Mouse (Mus musculus) B cell, adult 67 days (primary cell): ENCODE measurements around the gene Tymp. TPM values are rescaled to one million over a fixed set of nuclear protein-coding genes. Genes with fewer than 3 reads are reported as not detected.

Experiments used
- total RNA-seq, 2 experiments: library from RNA; stranded (reverse); gene quantifications; 4 replicates each; pipeline ENCODE4 v1.2.4; 2023

Tymp gene
- 1 to 10 TPM in 1 of 2 experiments, under 1 TPM in 1; 0.59 to 1.4 TPM for total RNA-seq

DNA sequence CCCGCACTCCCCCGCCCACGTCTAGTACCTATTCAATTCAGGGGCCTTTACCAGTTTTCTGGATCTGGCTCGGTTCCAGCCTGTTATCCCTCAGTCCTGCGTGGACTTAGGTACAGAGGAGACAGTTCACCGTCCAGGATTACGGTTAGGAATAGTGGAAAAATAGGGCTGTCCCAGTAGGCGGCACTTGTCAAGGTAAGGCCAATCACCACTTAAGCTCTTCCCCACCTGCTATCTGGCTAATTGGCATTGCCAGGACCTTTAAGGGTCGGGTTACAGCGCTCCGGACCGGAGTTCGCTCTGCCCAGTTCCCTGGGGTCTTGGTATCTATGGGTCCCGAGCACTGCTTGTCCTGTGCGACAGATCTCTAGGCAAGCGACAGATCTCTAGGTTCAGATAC lies at the start of gene Tymp:
TSS of gene Tymp (minus strand) at position 83 of the 400 bp plus-strand sequence.

DNA sequence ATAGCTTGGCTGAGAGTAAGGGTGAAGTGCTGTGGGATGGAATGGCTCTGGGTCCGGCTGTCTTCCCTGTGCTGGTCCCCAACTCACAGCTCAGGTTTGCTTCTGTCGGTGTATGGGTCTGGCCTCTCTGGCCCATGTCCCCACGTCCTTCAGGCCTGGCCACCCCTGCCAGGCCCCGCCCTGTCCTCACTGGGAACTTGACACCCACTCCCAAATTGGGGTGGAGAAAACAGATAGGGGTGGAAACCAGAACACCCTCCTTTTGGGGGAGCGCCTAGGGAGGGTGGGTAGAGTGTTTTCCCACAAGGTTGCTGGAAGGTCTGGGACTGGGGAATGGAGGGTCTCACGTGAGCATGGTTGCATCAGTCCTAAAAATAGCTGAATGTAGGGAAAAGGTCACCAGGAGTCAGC lies 48.9 kb upstream of the Tymp start, which contains the start of gene Cpt1b:
TSS of gene Cpt1b (minus strand) at position 153 of the 411 bp plus-strand sequence.

DNA sequence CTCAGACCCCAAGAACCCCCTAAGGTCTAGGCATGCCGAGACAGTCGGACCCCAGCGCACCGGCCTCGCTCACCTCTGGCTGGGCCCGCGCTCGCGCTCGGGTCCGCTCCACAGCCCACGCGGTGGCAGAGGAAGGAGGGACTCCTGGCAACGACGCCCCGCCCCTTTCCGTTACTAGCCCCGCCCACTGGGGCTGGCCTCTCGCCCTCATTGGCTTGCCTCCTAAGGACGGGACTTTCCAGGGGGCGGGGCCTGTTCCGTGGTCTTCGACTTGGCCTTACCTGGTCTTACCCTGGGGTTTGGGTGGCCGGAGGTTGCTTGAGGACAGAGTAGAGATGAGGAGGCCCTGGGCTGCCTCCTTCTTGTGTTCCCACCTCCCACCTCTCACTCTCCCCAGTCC lies 33.3 kb upstream of the Tymp start, which contains the start of gene Syce3:
TSS of gene Syce3 (minus strand) at position 386 of the 400 bp plus-strand sequence.

DNA sequence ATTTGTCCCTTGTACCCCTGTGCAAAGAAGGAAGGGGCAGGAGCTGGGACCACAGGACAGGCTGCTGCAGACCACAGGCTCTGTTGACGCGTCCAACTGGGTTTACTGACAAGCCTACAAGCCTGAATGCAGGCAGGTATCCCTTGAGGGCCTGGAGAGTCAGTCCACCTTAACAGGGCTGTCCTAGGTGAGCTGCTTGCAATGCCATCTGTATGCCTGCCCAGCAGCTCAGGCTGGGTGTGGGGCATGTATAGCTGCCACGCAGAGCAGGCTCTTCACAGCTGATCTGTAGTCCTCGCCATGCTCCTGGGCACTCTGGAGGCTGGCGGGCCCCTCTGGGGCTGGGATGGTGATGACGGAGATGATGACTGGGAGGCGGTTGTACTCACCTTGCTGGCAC lies 7.8 kb upstream of the Tymp start, which contains the start of gene Klhdc7b:
TSS of gene Klhdc7b (plus strand) at position 301 of the 400 bp plus-strand sequence.

DNA sequence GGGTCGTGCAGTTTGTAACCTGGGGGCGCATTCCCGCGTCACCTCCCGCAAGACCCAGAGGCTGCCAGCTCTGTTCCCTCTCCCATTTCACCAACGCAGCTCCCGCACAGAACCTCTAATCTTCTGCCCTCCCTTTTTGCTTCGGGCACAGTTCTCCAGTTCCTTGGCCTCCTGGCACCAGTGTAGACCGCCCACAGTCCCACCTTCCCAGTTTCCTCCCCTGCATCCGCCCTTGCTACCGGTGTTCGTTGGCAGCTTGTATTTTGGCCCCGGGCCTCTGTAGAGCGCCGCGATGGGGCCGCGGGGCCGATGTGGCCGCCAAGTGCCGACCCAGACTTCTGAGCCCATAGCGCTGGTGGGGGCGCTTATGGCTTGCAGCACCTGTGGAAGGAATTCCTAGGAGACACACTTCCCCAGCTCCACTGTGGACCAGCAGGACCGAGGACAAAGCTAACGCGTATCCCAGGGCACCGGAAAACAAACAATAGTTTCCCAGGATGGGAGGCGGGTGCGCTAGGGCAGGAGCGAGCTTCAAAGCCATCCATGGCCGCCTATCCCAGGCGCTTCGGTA lies 2.1 kb upstream of the Tymp start, which contains the start of gene Odf3b:
TSS of gene Odf3b (minus strand) at position 452 of the 571 bp plus-strand sequence.

DNA sequence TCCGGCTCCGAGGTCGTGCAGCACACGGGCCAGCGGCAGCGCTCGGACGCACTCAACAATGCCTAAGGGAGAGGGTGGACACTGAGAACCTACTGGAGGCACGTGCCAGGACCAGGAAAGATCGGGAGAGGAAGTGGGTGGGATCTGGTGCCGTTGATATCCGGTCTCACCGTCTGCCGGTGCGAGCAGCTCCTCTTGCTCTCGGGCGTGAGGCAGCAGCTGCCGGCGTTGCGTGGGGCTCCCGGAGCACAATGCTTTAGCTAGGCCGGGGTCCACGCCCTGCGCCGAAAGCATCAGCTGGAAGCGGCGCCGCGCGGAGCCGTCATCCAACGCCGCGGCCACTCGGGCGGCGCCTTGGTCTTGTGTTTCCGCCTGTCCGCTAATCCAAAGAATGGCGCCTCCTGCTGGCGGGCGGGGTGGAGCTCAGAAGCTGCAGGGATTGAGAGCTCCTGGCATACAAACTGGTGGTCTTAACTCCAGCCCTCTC lies 3.0 kb downstream of the Tymp start, which contains the start of gene Sco2:
TSS of gene Sco2 (minus strand) at position 85 of the 487 bp plus-strand sequence.

DNA sequence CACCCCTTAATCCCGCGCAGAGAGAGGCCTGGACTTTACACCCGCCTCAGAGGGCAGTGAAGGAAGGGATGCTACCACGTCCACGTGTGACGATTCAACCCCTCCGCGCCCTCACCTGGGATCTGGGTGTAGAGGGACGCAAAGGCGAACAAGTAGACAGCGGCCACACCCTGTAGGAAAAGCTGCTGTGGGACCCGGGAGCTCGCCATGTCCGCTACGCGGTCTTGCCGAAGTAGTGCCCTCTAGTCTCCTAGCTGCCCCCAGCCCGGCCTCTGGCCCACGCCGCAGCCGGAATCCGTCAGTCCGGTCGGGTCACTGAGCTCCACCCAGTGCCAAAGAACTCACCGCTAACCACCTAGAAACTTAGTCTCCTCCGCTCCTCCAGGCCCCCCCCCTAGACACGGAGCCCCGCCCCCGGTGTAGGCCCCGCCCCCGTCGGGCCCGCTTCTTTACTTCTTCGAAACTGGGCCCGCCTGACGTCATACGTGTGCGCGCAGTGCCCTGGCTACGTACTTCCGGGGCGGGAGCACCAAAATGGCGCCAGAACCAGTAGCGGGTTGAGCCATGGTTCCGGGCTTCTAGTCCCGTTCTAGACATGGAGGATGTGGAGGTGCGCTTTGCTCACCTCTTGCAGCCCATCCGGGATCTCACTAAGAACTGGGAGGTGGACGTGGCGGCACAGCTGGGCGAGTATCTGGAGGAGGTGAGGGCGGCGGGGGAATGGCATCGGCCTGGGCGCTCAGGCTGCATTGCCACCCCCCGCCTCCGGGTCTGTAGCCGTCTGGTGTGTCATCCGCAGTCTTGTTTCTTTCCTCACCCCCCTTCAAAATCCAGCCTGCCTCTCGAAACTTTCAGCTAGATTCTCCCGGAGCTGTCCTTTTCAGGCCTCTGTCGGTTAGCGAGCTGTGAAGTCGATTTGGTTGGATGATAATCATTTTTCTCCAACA lies 21.3 kb downstream of the Tymp start, which contains the start of the genes Lmf2 and Ncaph2:
TSS of gene Lmf2 (minus strand) at position 419 of the 947 bp plus-strand sequence.
TSS of gene Ncaph2 (plus strand) at position 479 of the 947 bp plus-strand sequence.

DNA sequence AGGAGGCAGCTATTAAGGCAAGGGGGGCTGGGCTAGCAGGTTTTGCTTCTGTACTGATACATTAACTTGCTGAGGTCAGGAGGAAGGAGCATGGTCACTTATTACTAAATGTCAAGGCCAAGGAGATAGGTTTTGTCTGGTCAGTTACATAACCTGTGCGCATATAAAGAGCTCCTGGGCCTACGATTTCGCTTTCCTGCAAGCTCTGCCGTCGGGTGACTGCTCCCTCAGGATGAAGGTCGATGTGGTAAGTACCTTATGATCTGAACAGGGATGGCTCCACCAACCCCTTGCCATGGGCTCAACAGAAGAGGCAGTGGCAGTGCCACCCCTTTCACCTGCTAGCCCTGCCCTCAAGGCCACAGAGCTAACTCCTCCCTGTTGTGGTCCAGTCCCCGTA lies 42.6 kb downstream of the Tymp start, which contains the start of gene Miox:
TSS of gene Miox (plus strand) at position 128 of the 400 bp plus-strand sequence.

DNA sequence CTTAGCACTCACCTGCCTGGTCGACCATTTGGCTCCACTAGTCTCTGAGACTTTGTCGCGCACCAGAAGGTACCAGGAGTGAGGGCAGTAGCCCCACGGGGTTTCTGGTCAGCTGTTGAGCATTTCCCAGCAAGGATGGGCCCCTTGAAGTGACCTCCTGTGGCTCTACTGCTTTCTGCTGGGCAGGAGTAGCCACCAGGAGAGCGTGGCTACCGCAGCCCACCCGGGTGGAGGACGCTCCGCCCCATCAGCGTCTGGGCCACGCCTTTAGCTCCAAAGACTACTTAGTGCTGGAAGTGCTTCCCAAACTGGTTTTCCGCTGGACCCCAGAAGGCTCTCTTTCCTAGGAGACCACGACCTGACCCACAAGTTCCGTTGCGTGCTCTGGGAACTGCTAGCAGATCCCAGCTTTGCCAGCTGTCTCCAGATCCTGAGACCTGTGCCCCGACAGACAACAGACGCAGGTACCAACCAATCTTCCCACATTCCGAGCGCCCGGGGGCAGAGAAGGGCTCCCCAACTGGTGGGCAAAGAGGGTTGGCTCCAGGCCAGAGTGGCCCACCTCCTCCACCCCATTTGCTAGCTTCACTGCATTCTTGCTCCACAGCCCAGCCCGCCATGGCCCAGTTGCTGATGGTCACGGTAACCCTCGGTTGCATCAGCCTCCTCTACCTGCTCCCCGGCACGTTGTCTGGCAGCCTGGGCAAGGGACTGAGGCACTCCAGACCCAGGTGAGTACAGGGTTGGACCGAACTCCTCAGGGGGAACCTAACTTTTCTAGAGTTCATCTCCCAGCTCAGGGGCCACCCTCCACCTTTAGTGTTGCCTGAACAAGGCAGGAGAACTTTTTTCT lies 53.9 kb downstream of the Tymp start, which contains the start of gene Adm2:
TSS of gene Adm2 (plus strand) at position 51 of the 853 bp plus-strand sequence.

Other genes starting within 250 kb of the Tymp start
- 100 to 1,000 TPM in 1 of 2 experiments, 10 to 100 TPM in 1; 99.3 to 101 TPM for gene Hdac10, start 248.3 kb downstream of the Tymp start, total RNA-seq
- 10 to 100 TPM; 17.9 to 21.0 TPM for gene Mapk12, start 236.3 kb downstream of the Tymp start, total RNA-seq
- 10 to 100 TPM; 87.0 to 90.1 TPM for gene Mapk11, start 227.4 kb downstream of the Tymp start, total RNA-seq
- 10 to 100 TPM in 1 of 2 experiments, 1 to 10 TPM in 1; 9.8 to 12.8 TPM for gene Plxnb2, start 196.3 kb downstream of the Tymp start, total RNA-seq
- gene Dennd6b, start 180.5 kb downstream of the Tymp start, total RNA-seq: 10 to 100 TPM; 34.3 to 37.2 TPM
- gene Ppp6r2, start 165.5 kb downstream of the Tymp start, total RNA-seq: 10 to 100 TPM; 59.2 to 68.8 TPM
- gene Sbf1, start 61.7 kb downstream of the Tymp start, total RNA-seq: 100 to 1,000 TPM; 240 to 267 TPM
- gene Adm2, start 54.3 kb downstream of the Tymp start, total RNA-seq: not detected
- not detected for gene Miox, start 42.6 kb downstream of the Tymp start, total RNA-seq
- gene Lmf2, start 21.4 kb downstream of the Tymp start, total RNA-seq: 10 to 100 TPM; 50.3 to 51.8 TPM
- gene Ncaph2, start 21.3 kb downstream of the Tymp start, total RNA-seq: 100 to 1,000 TPM; 130 to 147 TPM
- 10 to 100 TPM; 17.2 to 20.1 TPM for gene Sco2, start 3.2 kb downstream of the Tymp start, total RNA-seq
- not detected for gene Odf3b, start 2.2 kb upstream of the Tymp start, total RNA-seq
- not detected for gene Klhdc7b, start 7.9 kb upstream of the Tymp start, total RNA-seq
- not detected for gene Syce3, start 33.5 kb upstream of the Tymp start, total RNA-seq
- gene Cpt1b, start 48.8 kb upstream of the Tymp start, total RNA-seq: 1 to 10 TPM; 6.8 to 9.8 TPM
- gene C730034F03Rik, start 52.5 kb upstream of the Tymp start, total RNA-seq: 10 to 100 TPM; 12.2 to 15.8 TPM
- not detected for gene Gm44502, start 52.7 kb upstream of the Tymp start, total RNA-seq
- 100 to 1,000 TPM; 245 to 328 TPM for gene Chkb, start 52.9 kb upstream of the Tymp start, total RNA-seq
- gene Mapk8ip2, start 76.9 kb upstream of the Tymp start, total RNA-seq: not detected
- 10 to 100 TPM; 15.8 to 18.1 TPM for gene Arsa, start 100.4 kb upstream of the Tymp start, total RNA-seq
- gene Shank3, start 122.6 kb upstream of the Tymp start, total RNA-seq: not detected
- not detected for gene Acr, start 191.3 kb upstream of the Tymp start, total RNA-seq
- 1 to 10 TPM; 2.6 to 8.5 TPM for gene Rabl2, start 214.9 kb upstream of the Tymp start, total RNA-seq